Mouse (Mus musculus) right cerebral cortex, postnatal 36 days (tissue): ENCODE results near the gene Gm10271.

Experiments
- DNase-seq, 2 experiments: peaks; one replicate each; pipeline ENCODE4 v3.0.0; 2022; ENCODE audit warnings: low spot score in 2 of 2, mixed read lengths in 1 of 2

The Gm10271 gene

DNA sequence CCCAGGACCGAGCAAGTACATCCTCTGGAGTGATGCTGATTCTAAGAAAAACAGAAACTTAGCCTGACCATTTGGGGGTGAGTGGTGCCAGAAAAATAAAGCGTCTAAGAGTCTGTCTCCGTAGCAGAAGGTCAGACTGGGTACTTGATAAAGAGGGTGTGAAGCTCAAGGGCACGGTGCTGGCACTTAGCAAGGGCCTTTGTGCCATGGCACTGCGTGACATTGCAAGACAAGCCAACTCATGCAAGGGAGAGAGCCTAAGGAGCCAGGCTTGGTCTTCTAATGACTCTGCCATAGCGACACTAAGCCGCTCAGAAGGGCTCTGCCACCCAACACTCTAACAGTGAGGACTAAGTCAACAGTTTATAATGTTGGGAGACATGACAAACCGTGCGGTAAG, 6.4 kb upstream of the Gm10271 start:
- no peak for DNase-seq

DNA sequence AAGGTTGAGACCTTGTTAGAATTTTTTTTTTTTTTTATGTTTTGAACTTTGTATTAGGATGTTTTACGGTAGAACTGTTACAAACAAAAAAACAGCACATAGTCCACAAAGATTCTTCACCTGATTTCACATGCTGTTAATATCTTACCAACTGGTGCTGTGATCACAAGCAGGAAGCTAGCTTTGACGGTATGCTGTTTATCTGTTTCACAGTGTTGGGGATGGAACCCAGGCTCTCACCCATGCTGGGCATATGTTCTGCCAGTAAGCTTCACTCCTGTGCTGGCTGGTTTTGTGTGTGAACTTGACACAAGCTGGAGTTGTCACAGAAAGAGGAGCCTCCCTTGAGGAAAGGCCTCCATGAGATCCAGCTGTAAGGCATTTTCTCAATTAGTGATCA, 5.4 kb upstream of the Gm10271 start:
- no peak for DNase-seq

DNA sequence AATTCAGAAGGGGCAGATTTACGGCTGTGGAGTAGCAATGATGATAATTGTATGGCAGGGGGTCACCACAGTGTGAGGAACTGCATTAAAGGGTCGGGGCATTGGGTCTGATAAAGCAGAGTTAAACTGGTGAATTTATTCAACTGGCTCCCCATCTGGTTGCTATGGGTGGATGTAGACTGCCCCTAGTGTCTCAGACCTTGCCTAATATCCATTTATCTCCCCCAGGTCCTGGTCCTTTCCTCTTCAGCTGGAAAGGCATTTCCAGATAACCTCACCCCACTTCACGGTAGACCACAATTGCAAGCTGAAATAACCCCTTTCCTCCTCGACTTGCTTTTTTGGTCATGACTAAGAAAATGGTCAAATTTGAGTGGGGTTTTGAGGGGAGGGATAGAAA, 5.0 kb upstream of the Gm10271 start:
- no peak for DNase-seq

DNA sequence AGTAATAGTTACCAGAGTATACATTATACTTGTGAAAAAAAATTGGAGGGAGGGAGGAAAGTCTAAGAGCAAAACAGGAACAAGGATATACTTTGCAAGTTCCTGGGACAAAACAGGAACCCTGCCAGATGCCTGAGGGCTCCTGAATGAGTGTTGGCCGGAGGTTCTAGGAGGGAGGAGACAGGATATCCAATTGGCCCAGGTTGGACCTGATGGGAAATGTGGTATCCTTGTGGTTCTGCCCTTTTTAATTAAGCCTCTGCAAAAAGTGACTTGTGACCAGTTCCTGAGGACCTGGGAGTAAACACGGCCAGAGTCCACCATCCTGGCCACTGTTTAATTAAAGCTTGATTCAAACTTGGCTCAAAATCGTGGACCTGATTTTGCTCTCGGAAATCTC, 3.7 kb downstream of the Gm10271 start:
- DNase-seq, result no peak

DNA sequence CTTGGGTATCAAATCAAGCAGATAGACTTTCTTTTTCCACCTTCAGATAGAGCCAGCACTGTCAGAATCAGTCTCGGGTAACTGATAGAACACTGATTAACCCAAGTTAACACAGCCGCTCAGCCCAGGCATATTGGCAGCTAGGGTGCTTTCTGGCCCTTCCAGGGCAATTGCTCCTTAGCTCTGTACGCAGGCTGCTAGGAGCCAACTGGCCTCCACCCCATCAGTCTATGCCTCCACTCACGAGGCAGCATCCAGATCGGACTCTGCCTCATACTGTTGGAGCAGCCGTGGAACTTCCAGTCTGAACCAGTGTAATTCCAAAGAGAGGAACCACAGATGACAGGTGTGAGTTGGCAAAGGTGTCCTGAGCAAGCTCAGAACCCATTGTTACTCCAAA, 6.3 kb downstream of the Gm10271 start:
- no peak for DNase-seq

DNA sequence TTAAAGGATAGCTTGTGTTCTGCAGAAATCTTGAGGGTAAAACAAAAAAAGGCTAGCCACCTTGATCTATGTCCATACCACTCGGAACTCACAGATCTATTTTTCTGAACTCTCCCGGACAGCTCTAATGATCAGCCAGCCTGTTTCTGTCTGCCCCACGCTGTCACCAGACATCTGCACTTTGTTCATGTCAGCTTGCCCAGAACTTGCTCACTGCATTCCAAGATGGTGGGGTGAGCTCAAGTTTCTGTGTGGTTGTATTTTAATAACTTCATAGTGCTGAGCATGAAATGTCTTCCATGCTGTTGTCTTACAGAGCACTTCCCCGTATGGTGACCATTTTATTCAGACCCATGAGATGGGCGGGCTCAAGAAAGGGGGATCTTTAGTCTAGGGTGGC, 7.1 kb downstream of the Gm10271 start:
- no peak for DNase-seq

DNA sequence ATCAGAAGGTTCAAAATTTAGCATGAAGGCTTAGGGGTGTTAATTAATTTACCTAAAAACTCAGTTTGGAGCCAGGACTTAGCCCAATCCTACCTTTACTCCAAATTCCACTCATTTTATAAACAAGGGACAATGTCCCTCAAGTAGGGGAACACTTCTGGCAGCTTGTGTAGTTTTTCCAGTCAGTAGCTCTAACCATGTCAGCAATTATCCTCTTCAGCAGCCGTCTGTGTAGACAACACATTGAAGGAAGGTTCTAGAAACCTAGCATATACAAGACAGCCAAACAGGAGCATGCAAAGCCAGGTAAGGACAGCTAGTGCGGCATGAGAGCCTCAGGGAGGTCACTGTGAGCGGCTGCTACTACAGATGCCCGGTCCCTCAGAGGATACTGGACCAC, 7.8 kb downstream of the Gm10271 start:
- no peak for DNase-seq

DNA sequence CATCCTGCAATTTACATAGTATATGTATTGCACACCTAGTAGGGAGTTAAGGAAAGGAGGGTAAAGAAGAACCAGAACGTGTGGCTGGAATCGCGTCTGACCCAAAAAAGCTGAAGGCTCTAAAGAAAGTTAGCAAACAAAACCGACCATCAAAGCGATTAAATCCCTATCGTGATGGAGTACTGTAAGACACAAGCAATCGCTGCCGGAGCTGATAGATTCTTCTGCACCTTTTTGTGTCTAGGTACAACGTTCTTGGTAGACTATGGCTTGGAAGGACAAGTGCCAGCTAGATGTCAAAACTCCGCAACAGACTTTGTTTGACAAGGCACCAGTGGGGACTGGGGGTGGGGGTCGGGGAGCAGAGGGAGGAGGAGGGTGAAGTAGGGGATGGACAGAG, 8.3 kb downstream of the Gm10271 start:
- no peak for DNase-seq

DNA sequence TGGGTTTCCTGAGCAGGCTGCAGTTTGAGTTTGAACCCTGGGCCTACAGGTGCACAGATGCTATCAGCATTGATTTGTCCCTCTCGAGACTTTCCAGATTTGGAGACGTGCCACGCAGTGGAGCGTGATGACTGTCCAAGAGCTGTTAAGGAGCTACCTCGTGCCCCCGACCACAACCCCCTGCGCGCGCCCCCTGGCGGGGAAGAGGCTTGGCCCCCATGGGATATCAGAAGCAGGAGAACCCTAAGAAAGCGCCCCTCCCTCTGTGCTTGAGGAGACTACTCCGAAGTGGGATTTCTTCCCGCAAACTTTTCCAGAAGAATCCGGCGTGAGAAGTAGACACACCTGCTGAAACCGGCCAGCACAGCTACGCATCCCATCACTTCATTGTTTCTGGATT, 9.6 kb downstream of the Gm10271 start:
- no peak for DNase-seq

DNA sequence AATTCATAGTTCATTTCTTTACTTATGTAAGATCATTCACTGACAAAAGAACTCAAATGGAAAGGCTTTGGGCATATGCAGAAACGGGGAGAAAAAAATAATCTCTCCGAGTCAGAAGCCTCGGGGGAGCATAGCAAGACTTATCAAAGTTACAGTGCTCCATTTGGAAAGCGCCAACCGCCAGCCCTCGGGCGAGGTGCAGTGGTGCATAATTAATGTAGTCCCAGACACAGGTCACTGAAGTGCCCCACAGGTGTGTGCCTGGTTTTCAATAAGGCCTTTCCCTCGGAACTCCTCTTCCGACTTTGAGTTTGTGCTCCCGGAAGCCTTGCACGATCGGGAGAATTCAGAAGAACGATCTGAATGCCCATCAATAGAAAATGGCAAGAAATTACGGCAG, 10.3 kb downstream of the Gm10271 start:
- DNase-seq, result no peak

DNA sequence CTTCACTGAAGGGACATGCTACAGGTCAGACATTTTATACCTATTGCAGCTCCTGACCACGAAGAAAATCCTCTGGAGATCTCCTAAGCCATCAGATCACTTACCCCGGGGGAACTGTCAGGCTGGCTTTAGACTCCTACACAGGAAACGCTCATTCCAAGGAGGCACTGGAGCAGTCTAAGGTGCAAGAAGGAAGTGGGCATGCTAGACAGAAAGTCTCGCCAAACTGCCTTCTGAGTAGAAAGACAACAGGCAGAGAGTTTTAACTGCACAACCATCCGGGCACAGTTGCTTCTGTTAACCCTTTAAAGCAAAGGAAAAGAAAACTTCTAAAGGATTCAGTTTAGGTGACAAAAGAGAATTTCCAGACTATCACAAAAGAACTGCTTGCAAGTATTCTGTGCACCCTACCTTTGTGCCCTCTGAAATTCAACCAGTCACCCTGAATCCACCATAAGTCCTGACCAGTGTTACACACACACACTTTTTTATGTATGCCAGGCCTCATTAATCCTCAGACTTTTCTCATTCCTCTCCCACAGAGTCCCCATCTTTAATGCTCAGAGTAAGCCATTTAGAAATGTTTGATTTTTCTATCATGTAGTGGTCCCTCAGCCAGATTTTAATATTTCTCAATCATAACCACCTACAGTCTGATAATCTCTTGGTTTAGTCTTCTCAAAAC, 14.4 kb downstream of the Gm10271 start:
- no peak for DNase-seq

DNA sequence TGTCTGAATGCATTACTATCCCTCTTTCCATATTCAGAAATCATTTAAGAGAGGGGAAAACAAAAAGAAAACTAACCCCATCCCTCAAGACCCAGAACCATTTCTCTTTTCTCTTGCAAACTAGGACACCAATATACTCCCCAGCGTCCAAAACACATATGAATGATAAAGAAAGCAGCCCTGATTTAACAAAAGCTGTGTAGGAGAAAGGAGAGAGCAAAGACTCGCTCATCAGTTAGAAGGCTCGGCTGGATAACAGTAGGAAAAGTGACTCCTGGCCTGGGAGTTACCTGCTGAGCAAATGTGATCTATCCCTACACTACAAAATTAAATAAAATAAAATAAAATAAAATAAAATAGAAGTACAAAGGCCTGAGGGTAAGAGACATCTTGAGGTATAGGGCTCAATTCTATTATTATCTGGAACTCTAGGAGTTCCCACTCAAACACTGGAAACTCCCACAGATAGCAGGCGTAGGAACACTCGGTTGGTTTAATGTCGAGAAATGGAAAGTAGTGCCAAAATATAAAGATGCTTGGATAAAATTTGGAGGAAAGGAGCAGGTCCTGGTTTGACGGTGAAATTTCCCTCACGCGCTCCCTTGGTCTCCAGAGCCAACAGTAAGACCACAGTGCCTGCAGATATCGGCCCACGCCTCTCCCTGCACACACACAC, 15.8 kb downstream of the Gm10271 start:
- no peak for DNase-seq

DNA sequence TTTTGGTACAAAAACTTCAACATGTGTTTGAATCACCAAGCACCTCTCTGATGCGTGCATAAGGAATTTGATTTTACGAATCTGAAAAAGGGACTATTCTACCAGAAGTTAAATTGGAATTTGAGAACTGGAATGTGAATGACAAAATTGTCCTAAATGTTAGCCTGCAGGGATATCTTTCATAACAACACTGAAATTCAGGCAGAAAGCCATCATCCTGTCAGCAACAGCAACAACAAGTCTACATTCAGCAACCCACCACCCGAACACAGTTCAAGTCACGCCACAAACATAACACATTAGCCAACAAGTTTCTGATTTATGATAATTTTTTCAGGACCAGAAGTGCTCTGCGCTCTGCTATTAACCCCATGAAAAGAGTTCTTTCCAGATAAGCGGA, 17.2 kb downstream of the Gm10271 start:
- no peak for DNase-seq

DNA sequence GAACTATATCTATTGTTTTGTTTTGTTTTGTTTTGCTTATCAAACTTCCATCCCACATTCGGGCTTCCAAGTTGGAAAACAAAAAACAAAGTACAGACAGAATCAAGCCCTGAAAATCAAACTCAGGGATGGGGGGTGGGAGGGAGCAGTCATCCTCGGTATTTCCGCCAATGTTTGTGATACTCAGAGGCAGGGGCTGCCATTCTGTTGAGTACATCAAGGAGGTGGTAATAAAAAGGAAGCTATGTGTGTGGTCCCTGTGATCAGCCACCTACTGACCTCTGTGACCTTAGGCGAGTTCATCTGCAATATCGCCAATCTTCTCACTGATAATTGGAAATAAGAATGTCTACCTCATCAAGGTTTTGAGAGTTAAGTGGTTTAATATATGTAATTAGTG, 21.5 kb downstream of the Gm10271 start:
- DNase-seq, result no peak

DNA sequence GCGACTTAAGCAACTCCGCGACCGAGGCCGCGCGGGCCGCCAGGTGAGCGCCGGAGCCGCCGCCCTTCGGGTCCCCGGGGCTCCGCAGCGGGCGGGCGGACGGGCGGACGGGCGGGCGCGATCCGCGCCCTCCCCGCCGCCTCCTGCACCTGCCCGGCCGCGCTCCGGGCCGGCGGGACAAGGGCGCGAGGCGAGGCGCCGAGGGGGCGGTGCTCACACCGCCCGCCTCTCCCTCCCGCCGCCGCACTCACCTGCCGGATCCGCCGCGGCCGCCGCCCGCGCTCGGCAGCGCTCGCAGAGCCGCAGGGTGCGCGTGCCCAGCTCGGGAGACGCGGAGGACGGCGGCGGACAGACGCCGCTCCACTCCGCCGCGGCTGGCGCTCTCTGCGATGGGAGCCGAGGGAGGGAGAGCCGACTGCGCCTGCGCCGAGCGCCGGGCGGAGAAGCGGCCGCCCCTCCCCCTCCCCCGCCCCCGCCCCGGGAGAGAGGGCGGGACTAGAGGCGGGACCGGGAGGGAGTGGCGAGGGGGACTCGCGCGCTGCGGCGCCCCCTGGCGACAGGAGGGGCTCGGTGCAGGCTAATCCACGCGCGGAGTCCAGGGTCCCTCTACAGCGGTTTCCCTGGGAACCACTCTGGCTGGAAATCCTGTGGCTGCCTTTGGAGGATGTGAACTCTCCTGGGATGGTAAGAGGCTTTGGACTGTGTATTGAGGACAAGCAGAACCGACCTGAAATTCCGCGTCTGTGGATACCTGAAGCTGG, 22.2 kb downstream of the Gm10271 start, which contains the start of gene Rab3ip:
Rab3ip (minus strand) TSS at position 761 of the 761 bp plus-strand sequence.
- peak; percentile 79 for DNase-seq

DNA sequence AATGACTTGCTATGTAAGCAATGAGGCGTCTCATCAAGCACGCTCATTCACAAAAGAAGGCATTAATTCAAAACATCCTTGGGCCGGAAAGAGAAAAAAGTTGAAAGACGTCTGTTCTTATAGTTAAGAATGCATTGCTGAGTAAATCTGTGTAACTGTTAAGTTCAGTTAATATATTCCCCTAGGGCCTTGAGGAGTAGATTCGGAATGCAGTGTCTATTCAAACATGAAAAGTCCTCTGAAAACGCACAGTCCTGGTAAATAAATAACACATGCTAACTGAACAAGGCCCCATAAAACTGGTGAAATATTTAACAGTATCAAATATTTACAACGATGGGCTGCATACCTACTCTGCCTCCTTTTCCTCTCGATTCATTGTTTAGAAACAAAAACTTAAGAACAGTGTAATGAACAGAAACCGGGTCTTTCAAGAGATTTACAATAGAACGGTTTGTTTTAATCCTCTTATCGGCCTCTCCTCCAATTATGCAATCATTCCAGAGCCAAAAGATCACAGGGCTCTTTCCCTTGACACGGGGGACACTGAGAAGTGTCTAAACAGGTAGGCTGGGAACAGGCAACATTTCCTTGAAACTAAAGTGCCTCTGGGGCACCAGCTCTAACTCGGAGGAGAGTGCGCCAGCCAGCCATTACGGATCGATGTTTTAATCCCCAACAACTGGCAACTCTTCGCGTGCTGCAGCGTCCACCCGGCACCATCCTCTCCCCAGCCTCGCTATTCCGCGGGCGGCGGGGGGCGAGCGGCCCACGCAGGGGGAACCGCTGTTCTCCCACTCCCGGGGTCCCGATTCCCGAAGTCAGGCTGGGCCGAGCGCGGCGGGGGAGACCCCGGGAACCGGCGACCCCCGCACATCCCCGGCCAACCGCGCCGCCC, 23.0 kb downstream of the Gm10271 start:
- DNase-seq, result no peak

DNA sequence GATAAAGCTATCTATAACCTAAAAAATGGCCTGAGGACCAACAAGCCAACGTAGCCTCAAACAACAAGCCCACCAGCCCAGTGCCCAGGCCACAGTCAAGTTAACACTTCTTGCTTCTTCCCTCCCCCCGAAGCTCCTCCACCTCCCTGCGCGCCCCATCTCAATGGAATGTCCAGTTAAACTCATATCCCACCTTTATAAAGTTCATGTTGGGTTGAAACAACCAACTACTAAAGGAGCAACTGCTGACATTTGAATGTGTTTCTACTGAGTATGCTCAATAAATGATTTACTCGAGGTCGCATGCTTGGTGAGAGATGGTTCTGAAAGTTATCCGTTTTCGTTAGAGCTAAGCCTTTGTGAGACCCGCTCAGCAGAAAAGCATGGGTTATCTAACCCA, 24.0 kb downstream of the Gm10271 start:
- no peak for DNase-seq

DNA sequence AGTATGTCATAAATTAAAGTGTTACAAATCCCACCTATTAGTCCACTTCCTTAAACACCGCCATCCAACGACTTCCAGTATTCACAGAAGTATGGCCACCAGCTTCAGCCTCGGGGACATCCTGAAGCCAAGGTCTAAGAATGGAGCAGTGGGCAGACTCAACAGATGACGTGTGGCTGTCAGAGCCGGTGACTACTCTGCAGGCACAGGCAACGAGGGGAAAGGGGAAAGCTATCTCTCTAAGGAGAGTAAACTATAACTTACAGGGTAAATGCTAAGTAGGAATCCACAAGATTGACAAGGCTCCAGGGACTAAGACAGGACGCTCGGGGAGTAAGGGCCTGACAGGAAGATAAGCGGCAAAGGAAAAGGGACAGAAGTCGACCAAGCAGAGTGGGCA, 27.5 kb downstream of the Gm10271 start:
- DNase-seq, result no peak

DNA sequence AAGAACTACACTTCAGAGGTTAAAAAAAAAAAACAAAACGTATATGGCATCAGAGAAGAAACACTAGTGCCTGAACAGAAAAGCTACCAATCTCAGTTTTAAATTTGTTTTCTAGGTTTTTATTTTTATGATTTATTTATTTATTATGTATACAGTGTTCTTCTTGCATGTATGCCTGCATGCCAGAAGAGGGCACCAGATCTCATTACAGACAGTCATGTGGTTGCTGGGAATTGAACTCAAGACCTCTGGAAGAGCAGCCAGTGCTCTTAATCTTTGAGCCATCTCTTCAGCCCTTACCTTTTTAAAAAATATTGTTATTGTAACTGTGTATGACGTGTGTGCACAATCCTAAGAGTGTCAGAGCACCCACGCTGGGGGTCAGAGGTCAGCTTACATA, 28.3 kb downstream of the Gm10271 start:
- DNase-seq, result no peak

DNA sequence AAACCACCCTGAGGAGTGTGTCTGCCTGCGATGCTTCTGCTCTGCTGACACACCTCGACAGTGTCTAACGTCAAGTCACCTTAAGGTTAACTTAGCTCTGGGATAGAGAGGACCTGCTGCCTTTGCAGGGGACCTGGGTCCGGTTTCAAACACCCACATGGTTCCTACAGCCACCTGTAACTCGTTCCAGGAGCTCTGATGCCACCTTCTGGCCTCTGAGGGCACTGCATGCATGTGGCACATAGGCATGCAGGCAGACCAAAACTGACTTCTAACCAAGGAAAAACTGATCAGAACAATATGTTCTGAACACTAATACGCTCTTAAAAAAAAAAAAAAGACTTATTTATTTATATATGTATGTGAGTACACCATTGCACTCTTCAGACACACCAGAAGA, 29.4 kb downstream of the Gm10271 start:
- DNase-seq, result no peak

DNA sequence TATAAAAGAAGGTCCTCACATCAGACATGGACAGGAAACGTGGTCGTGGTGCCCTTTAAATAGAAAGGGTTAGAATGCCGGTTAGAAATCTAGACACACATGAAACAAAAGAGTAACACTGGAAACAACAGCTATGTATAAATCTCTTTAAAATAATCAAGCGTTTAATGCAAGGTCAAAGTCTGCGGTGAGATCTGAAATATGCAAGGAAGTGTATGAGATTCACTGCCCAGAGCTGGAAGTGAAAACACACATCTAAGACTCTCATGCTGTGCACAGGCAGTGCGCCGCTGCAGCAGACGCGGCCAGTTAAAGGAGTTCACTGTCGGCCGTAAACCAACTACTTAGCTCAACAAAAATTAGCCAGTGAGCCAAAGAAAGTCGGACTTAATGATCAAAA, 37.4 kb downstream of the Gm10271 start:
- no peak for DNase-seq

DNA sequence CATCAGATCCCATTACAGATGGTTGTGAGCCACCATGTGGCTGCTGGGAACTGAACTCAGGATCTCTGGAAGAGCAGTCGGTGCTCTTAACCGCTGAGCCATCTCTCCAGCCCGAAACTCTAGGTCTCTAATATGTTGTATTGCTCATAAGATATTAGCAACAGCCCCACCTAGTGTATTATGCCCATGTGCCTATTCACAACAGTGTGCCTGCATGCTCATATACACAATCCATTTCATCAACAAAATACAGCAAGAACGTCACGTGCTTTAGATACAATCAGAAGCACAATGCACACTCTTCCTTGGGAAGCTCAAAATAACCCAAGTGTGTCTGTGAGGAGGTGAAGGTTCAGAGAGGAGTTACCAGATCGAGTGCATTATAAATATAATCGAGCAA, 38.6 kb downstream of the Gm10271 start:
- no peak for DNase-seq
